Mouse (Mus musculus) embryonic facial prominence, embryonic 13.5 days (tissue): ENCODE data around the gene Mgam. TPM values are rescaled to one million over a fixed set of nuclear protein-coding genes. Genes with fewer than 3 reads are reported as not detected.
"Not testable (repeated sequence)": the region's sequence is repeated elsewhere in the genome, so short reads cannot be mapped to it uniquely, and the experiment has no call there.

Source experiments
- ATAC-seq: fragments of 200-750 bp; cut with Nextera tagmentation; 2 replicates; pipeline ENCODE4 v1.8.0; 2017; ENCODE audit warnings: low read depth; ENCODE audit not compliant: insufficient number of reproducible peaks, insufficient read depth, low FRiP score, low TSS enrichment
- H3K27ac ChIP-seq: fragments of 300-500 bp; sonication (generic); 2 replicates; pipeline ENCODE4 v1.5.1; 2015; ENCODE audit warnings: moderate library complexity, mild to moderate bottlenecking, inconsistent platforms
- H3K27me3 ChIP-seq: fragments of 300-500 bp; sonication (generic); 2 replicates; pipeline ENCODE4 v1.6.1; 2015; ENCODE audit warnings: mild to moderate bottlenecking, inconsistent platforms
- H3K36me3 ChIP-seq: fragments of 300-500 bp; sonication (generic); 2 replicates; pipeline ENCODE4 v1.6.1; 2015; ENCODE audit warnings: mild to moderate bottlenecking, inconsistent platforms
- H3K4me1 ChIP-seq: fragments of 300-500 bp; sonication (generic); 2 replicates; pipeline ENCODE4 v1.6.1; 2015; ENCODE audit warnings: inconsistent platforms
- H3K4me2 ChIP-seq: fragments of 300-500 bp; sonication (generic); 2 replicates; pipeline ENCODE4 v1.6.1; 2015; ENCODE audit warnings: moderate library complexity, mild to moderate bottlenecking, inconsistent platforms
- H3K4me3 ChIP-seq: fragments of 300-500 bp; sonication (generic); 2 replicates; pipeline ENCODE4 v1.5.1; 2015; ENCODE audit warnings: mild to moderate bottlenecking, inconsistent platforms
- H3K9ac ChIP-seq: fragments of 300-500 bp; sonication (generic); 2 replicates; pipeline ENCODE4 v1.6.1; 2015; ENCODE audit warnings: mild to moderate bottlenecking, inconsistent platforms
- H3K9me3 ChIP-seq: fragments of 300-500 bp; sonication (generic); 2 replicates; pipeline ENCODE4 v1.6.1; 2016; ENCODE audit warnings: inconsistent platforms
- WGBS: fragments of 180-500 bp; shearing (Covaris S2); methylation state at CpG from one replicate; pipeline ENCODE4 v1.1.7; 2015; ENCODE audit warnings: mixed read lengths; 5-methylcytosine and 5-hydroxymethylcytosine counted together
- polyA plus RNA-seq: library from polyadenylated mRNA; unstranded; fragments of >200 nt; fragmentation: Nextera tagmentation; extraction: Ambion mirVana; gene quantifications from 2 replicates; pipeline ENCODE4 v1.2.1, GENCODE M21; 2015

Gene Mgam
- 1.9 TPM in 1 of 2 replicates, not detected in the other for polyA plus RNA-seq

GRCm38 (mm10) chr6:40628406-40629000 is at the start of gene Mgam:
Gene Mgam (plus strand): TSS chr6:40628831.
- 81% methylated on average over 8 of the region's 8 CpGs for WGBS
- Histone ChIP-seq H3K36me3 (no peaks in the 10 kb centered on the region), H3K9ac (no peak within 1 kb of the TSS)

GRCm38 (mm10) chr6:40584336-40584735 is 44.3 kb upstream of the Mgam start:
- Histone ChIP-seq H3K27ac (no peak overlapping the region), H3K27me3 (no peaks in the 10 kb centered on the region), H3K4me1 (no peaks in the 10 kb centered on the region), H3K4me2 (no peak overlapping the region), H3K9me3 (no peaks in the 10 kb centered on the region), H3K36me3 (no peaks in the 10 kb centered on the region), H3K4me3 (no peak overlapping the region), H3K9ac (no peak overlapping the region)
- ATAC-seq = no peak
- 82% methylated on average over 6 of the region's 6 CpGs for WGBS

More at GRCm38 (mm10) chr6:40628406-40629000, at the start of gene Mgam:
- Histone ChIP-seq H3K4me2 (no peak within 1 kb of the TSS), H3K27ac (no peak within 1 kb of the TSS), H3K4me1 (no peaks in the 10 kb centered on the region), H3K4me3 (no peak within 1 kb of the TSS), H3K9me3 (no peaks in the 10 kb centered on the region), H3K27me3 (no peaks in the 10 kb centered on the region)
- ATAC-seq = no peak

DNA sequence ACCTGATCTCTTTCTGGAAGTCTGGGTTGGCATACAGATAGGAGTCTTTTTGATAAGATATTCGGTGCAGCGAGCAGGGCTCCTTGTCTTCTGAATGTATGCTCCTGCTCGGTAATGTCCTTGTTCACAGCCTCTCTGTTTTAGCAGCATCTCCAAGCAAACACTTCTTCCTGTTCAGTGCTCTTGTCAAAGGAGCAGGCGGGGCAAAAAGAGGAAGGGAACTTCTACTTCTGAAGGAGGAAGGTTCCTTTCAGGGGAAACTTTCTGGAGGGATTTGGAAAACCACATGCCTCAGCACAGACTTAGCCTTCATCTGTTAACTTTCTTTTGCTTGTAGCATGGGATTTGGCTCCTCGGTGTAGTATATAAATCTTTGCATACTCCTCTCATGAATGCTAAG is 43.0 kb upstream of the Mgam start, which contains the start of gene Clec5a:
Gene Clec5a (minus strand): TSS at position 177 of the 400 bp plus-strand sequence.
- no peak for ATAC-seq
- no peaks in the 10 kb centered on the region for H3K27me3 ChIP-seq
- H3K36me3 ChIP-seq = no peaks in the 10 kb centered on the region
- WGBS = 79% methylated on average over 5 of the region's 5 CpGs
- no peak within 1 kb of the TSS for H3K4me3 ChIP-seq
- no peak within 1 kb of the TSS for H3K27ac ChIP-seq
- no peaks in the 10 kb centered on the region for H3K4me1 ChIP-seq
- no peaks in the 10 kb centered on the region for H3K9me3 ChIP-seq
- H3K4me2 ChIP-seq = no peak within 1 kb of the TSS
- H3K9ac ChIP-seq = no peak within 1 kb of the TSS

- WGBS = 87% methylated on average over 2 of the region's 2 CpGs
Observed at GRCm38 (mm10) chr6:40588346-40588745, 40.3 kb upstream of the Mgam start.

GRCm38 (mm10) chr6:40594804-40595550 is 33.7 kb upstream of the Mgam start:
- Histone ChIP-seq H3K9me3 (no peaks in the 10 kb centered on the region), H3K9ac (no peak overlapping the region), H3K4me1 (no peaks in the 10 kb centered on the region), H3K27me3 (no peaks in the 10 kb centered on the region), H3K27ac (no peak overlapping the region), H3K4me3 (no peak overlapping the region), H3K36me3 (no peaks in the 10 kb centered on the region), H3K4me2 (no peak overlapping the region)
- WGBS = 55% methylated on average over 3 of the region's 3 CpGs
- ATAC-seq = no peak

More at GRCm38 (mm10) chr6:40588346-40588745, 40.3 kb upstream of the Mgam start:
- Histone ChIP-seq H3K4me2 (no peak overlapping the region), H3K9ac (no peak overlapping the region), H3K4me1 (no peaks in the 10 kb centered on the region), H3K9me3 (no peaks in the 10 kb centered on the region), H3K27me3 (no peaks in the 10 kb centered on the region), H3K27ac (no peak overlapping the region), H3K4me3 (no peak overlapping the region), H3K36me3 (no peaks in the 10 kb centered on the region)
- no peak for ATAC-seq

DNA sequence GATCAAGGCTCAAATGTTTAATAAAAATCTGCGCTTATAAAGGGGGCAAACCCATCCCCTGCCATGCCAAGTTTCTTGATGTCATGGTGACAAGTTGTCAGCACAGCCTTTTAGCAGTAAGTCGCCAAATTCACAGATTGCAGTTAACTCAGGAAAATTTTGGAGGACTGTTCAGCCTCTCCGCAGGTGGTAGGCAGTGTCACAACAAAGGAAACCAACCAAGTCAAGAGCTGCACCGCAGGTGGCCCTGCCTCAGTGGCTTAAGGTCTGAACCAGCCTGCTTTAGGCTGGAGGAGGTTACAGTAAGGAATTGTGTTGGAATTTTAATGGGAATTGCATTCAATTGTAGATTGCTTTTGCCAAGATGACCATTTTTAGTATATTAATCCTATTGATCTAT is 30.1 kb upstream of the Mgam start:
- 36% methylated on average over 4 of the region's 4 CpGs for WGBS
- H3K4me3 ChIP-seq, H3K27me3 ChIP-seq, H3K9ac ChIP-seq, ATAC-seq, H3K9me3 ChIP-seq, H3K4me2 ChIP-seq, H3K4me1 ChIP-seq, H3K27ac ChIP-seq, H3K36me3 ChIP-seq: not testable (repeated sequence)

GRCm38 (mm10) chr6:40607431-40607830 is 21.2 kb upstream of the Mgam start:
- no peaks in the 10 kb centered on the region for H3K4me1 ChIP-seq
- no peaks in the 10 kb centered on the region for H3K36me3 ChIP-seq
- H3K27me3 ChIP-seq = no peaks in the 10 kb centered on the region
- no peak overlapping the region for H3K9ac ChIP-seq
- no peak for ATAC-seq
- H3K4me2 ChIP-seq = no peak overlapping the region
- no peak overlapping the region for H3K27ac ChIP-seq
- H3K4me3 ChIP-seq = no peak overlapping the region
- no peaks in the 10 kb centered on the region for H3K9me3 ChIP-seq

DNA sequence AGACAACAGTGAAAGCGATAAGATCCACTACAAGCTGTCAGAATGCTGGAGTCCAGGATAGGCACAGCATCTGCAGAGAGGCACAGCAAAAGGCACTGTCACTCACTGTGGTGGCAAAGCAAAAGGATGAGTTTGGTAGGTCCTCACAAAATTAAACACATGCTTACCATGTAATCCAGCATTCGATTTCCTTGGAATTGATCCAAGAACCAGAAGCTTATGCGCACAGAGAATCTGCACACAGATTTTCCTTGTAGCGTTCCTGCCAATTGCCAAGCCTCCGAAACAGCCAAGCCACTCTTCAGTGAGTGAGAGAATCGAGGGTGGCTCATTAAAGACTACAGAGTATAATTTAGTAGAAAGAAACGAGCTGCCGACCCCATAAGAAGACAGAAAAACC is 18.4 kb upstream of the Mgam start:
- H3K27me3 ChIP-seq = no peaks in the 10 kb centered on the region
- no peaks in the 10 kb centered on the region for H3K36me3 ChIP-seq
- H3K9me3 ChIP-seq = no peaks in the 10 kb centered on the region
- ATAC-seq = no peak
- H3K4me2 ChIP-seq = no peak overlapping the region
- H3K9ac ChIP-seq = no peak overlapping the region
- H3K4me1 ChIP-seq = no peaks in the 10 kb centered on the region
- no peak overlapping the region for H3K27ac ChIP-seq
- no peak overlapping the region for H3K4me3 ChIP-seq
- WGBS = 62% methylated on average over 8 of the region's 8 CpGs

DNA sequence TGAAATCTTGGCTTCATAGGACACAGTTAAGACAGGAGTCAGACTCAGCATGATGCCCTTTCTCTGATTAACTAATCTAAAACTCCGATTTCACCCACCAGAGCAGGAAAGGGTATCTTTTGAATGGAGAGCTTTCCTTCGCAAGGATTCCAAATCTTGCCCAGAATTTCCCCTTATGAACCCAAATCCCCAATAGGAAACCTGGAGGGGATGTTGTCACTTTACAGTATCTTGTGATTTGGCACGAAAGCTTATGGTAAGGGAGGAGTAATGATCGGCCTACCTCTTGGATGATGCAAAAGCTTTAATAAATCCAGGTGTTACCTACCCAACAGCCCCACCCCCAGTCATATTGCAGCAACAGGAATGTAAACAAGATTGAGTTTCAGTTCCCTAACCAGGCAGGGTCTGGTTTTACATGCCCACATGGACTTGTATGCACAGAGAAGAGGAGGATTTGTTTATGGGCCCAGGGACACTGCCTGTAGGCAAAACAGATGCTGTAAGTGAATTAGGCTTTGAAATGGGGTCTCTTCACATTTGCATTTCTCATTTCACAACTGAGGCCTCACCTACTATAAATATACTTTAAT is 15.3 kb upstream of the Mgam start, which contains the start of gene Tas2r138:
Gene Tas2r138 (minus strand): TSS at position 51 of the 593 bp plus-strand sequence.
- H3K27ac ChIP-seq = no peak within 1 kb of the TSS
- H3K4me3 ChIP-seq = no peak within 1 kb of the TSS
- no peaks in the 10 kb centered on the region for H3K4me1 ChIP-seq
- ATAC-seq = no peak
- H3K4me2 ChIP-seq = no peak within 1 kb of the TSS
- H3K36me3 ChIP-seq = no peaks in the 10 kb centered on the region
- WGBS = 85% methylated on average over 4 of the region's 4 CpGs
- H3K27me3 ChIP-seq = no peaks in the 10 kb centered on the region
- H3K9me3 ChIP-seq = no peaks in the 10 kb centered on the region
- H3K9ac ChIP-seq = no peak within 1 kb of the TSS

DNA sequence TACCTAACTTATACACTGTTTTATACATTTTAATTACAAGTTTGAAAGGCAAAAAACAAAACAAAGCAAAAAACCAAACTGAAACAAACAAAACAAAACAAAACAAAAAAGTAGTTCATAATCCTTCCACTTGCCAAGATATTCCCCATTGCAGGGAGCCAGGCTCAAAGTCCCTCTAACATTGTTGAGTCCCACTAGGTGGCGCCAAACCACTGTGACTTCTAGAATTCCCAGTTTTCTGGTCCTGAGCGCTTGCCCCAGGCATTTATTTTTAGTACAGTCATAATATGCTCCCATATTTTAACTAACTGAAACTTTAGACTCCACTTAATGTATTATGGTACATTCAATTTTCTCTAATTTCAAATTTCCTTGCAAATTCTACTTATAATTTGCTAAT is 10.7 kb upstream of the Mgam start:
- no peak overlapping the region for H3K9ac ChIP-seq
- H3K27me3 ChIP-seq = no peaks in the 10 kb centered on the region
- no peaks in the 10 kb centered on the region for H3K36me3 ChIP-seq
- H3K4me2 ChIP-seq = no peak overlapping the region
- no peaks in the 10 kb centered on the region for H3K4me1 ChIP-seq
- ATAC-seq = no peak
- no peak overlapping the region for H3K27ac ChIP-seq
- no peaks in the 10 kb centered on the region for H3K9me3 ChIP-seq
- no peak overlapping the region for H3K4me3 ChIP-seq
- WGBS = 22% methylated on average over 2 of the region's 2 CpGs

DNA sequence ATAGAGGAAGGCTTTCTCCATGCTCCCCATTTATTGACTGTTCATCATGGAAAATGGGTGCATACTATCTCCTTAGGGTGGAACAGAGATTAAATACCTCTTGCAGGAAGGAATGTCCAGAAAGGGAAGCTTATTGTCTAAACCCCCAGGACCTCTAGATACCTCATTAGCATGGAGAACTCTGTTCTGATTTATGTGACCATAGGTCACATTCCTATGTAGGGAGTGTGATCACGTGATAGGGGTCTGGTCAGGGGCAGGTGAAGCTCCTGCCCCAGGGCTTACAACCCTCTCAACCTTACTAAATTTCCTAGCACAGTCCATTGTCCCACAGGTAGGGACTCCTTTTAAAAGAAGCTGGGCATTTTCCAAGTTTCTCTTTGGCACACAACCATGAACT is 2.5 kb upstream of the Mgam start:
- no peak for ATAC-seq
- no peaks in the 10 kb centered on the region for H3K27me3 ChIP-seq
- no peak overlapping the region for H3K27ac ChIP-seq
- 38% methylated on average over 1 of the region's 1 CpGs for WGBS
- no peak overlapping the region for H3K4me2 ChIP-seq
- no peaks in the 10 kb centered on the region for H3K36me3 ChIP-seq
- no peaks in the 10 kb centered on the region for H3K4me1 ChIP-seq
- H3K9me3 ChIP-seq = no peaks in the 10 kb centered on the region
- no peak overlapping the region for H3K9ac ChIP-seq
- no peak overlapping the region for H3K4me3 ChIP-seq

DNA sequence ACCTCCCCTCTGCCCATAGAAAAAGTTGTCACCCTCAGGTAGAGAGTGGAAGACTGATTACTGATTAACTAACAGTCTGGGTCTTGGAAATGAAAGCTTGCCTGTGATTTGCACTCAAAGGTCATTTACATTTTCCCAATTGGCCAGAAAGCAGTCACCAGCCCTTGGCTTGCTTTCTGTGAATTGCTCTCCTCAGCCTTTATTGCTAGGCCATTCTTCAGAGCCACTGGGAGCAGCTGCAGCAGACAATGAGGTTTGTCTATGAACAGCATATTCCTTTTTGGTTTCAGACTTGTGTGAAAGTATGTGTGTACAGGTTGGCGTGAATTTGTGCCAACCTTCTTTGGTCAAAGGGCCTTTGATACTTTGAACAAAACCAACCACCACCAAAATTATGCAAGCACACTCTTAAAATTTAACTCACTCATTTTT is 6.0 kb downstream of the Mgam start:
- Histone ChIP-seq H3K9ac (no peak overlapping the region), H3K9me3 (no peaks in the 10 kb centered on the region), H3K27ac (no peak overlapping the region), H3K4me3 (no peak overlapping the region), H3K36me3 (no peaks in the 10 kb centered on the region), H3K27me3 (no peaks in the 10 kb centered on the region), H3K4me1 (no peaks in the 10 kb centered on the region), H3K4me2 (no peak overlapping the region)
- WGBS = 69% methylated on average over 1 of the region's 1 CpGs
- no peak for ATAC-seq
